Comparison of ENCODE assay signal across 9 mouse cellular contexts in genomic region chr11:116725031-116725948, GRCm38 (mm10). TPM values are rescaled to one million over a fixed set of nuclear protein-coding genes. Genes with fewer than 3 reads are reported as not detected.
DNase-seq lines count a peak whose midpoint lies in the region; ATAC-seq and TF ChIP-seq lines count a peak whose summit lies in the region.
"Had no signal": no experiment of that assay in that cellular context is flagged by ENCODE, and none has a peak within 500 bp of the region (broad histone marks: within the 10 kb centered on the region; RNA-seq: fewer than 3 reads in every experiment).

No protein-coding gene starts in this region.

- 35% methylated on average over 27 of the region's 27 CpGs for WGBS in forebrain, postnatal 0 days
- 42% methylated on average over 27 of the region's 27 CpGs for WGBS in neural tube, embryonic 15.5 days

- no peaks in the 10 kb centered on the region for H3K27me3 ChIP-seq in forebrain, postnatal 0 days (ENCODE audit: insufficient read depth, low read length)
- H3K27me3 ChIP-seq in neural tube, embryonic 15.5 days (replicated peaks): no peaks in the 10 kb centered on the region

- no peak overlapping the region for H3K27ac ChIP-seq in left cerebral cortex, adult 2 months
- no peak overlapping the region for H3K27ac ChIP-seq in forebrain, postnatal 0 days (ENCODE audit: low read depth, low read length)
- no peak overlapping the region for H3K27ac ChIP-seq in neural tube, embryonic 15.5 days (replicated peaks)

- ATAC-seq in forebrain, postnatal 0 days: peak; percentile 58; the same call in 1 of the 2 replicates
- ATAC-seq in neural tube, embryonic 15.5 days (ENCODE audit: low FRiP score): peak; percentile 41

- DNase-seq in left cerebral cortex, adult 11 months (ENCODE audit: low spot score): peak; percentile 2
- DNase-seq in left cerebral cortex, adult 2 months (ENCODE audit: extremely low spot score in 1 of 2, low spot score in 2 of 2): no peak
- peak; percentile 31 to 38 for DNase-seq in cerebellum, postnatal 10 days
- peak; percentile 49 for DNase-seq in forebrain, postnatal 0 days
- no peak for DNase-seq in right cerebral cortex, postnatal 36 days (ENCODE audit: low spot score in 2 of 2)
- no peak for DNase-seq in spleen, adult 18-20 months

- H3K4me3 ChIP-seq in left cerebral cortex, adult 2 months: no peak overlapping the region
- no peak overlapping the region for H3K4me3 ChIP-seq in forebrain, postnatal 0 days (ENCODE audit: low read depth, low read length)
- H3K4me3 ChIP-seq in neural tube, embryonic 15.5 days (replicated peaks): peak overlapping the region; percentile 15

- H3K4me2 ChIP-seq in forebrain, postnatal 0 days (ENCODE audit: low read depth): peak overlapping the region; percentile 28
- peak overlapping the region; percentile 46 for H3K4me2 ChIP-seq in neural tube, embryonic 15.5 days

- no peaks in the 10 kb centered on the region for H3K9me3 ChIP-seq in forebrain, postnatal 0 days (ENCODE audit: low read length)
- no peaks in the 10 kb centered on the region for H3K9me3 ChIP-seq in neural tube, embryonic 15.5 days (replicated peaks)

- TF ChIP-seq CTCF in left cerebral cortex, adult 2 months (IDR thresholded peaks at IDR 0.05): no peak
- TF ChIP-seq CTCF in forebrain, postnatal 0 days (IDR thresholded peaks at IDR 0.05; ENCODE audit: low read depth): no peak

- no peaks in the 10 kb centered on the region for H3K4me1 ChIP-seq in forebrain, postnatal 0 days (ENCODE audit: insufficient read depth)
- H3K4me1 ChIP-seq in neural tube, embryonic 15.5 days: 0 out of 2 replicates have a peak, but pooled peaks cover 4% of the 10 kb centered on the region

- no peak overlapping the region for H3K9ac ChIP-seq in forebrain, postnatal 0 days
- H3K9ac ChIP-seq in neural tube, embryonic 15.5 days (replicated peaks): no peak overlapping the region

- intact Hi-C loops in left cerebral cortex, adult 2 months (cut with DNase I): no loop called here

- H3K36me3 ChIP-seq in forebrain, postnatal 0 days (ENCODE audit: insufficient read depth): no peaks in the 10 kb centered on the region
- no peaks in the 10 kb centered on the region for H3K36me3 ChIP-seq in neural tube, embryonic 15.5 days

RNA-seq across cellular contexts. Expression of gene St6galnac1, which starts 50.0 kb away (rescaled TPM):
- total RNA-seq in left cerebral cortex, adult 2 months (2021): not detected
- total RNA-seq in forebrain, postnatal 0 days (2014; rRNA removed): not detected in 2 replicates
- polyA plus RNA-seq in forebrain, postnatal 0 days (2015; fragmentation: Nextera tagmentation; extraction: Ambion mirVana): not detected in 2 replicates
- not detected in 2 replicates for polyA plus RNA-seq in neural tube, embryonic 15.5 days (2015; fragmentation: Nextera tagmentation; extraction: Ambion mirVana)
- total RNA-seq: common myeloid progenitor, adult 5-6 weeks had no signal
- polyA plus RNA-seq: limb, embryonic 11.5 days had no signal

Comparison
In these comparisons a context has a peak if more than half of its experiments do, and no peak if none do; other contexts are left out.
1. DNase-seq: peak in left cerebral cortex, adult 11 months (single experiment), cerebellum, postnatal 10 days (2 of 2) and forebrain, postnatal 0 days (single experiment); none in left cerebral cortex, adult 2 months (0 of 2), right cerebral cortex, postnatal 36 days (0 of 2) and spleen, adult 18-20 months (0 of 2).